31 mouse cellular contexts compared by ENCODE assay signal in genomic region chr1:37080442-37080841, GRCm38 (mm10). TPM values are rescaled to one million over a fixed set of nuclear protein-coding genes. Genes with fewer than 3 reads are reported as not detected.
"Had no signal": no experiment of that assay in that cellular context is flagged by ENCODE, and none has a peak within 500 bp of the region (broad histone marks: within the 10 kb centered on the region; RNA-seq: fewer than 3 reads in every experiment).

No protein-coding gene starts in this region.

- DNase-seq: left cerebral cortex, postnatal 4 days; liver; liver, embryonic 13.5 days; liver, postnatal 0 days; lung, adult 18-20 months; lung, adult 2 months; lung, embryonic 14.5 days; lung, postnatal 10 days; lung, postnatal 14 days; lung, postnatal 36 days; lung, postnatal 4 days; midbrain, embryonic 14.5 days had no signal

- H3K4me3 ChIP-seq: limb, embryonic 12.5 days; limb, embryonic 13.5 days; limb, embryonic 15.5 days; liver, embryonic 12.5 days; liver, embryonic 13.5 days; liver, embryonic 15.5 days; lung, embryonic 15.5 days; megakaryocyte, embryonic 14.5 days; midbrain, embryonic 10.5 days; midbrain, embryonic 12.5 days; midbrain, embryonic 13.5 days; midbrain, embryonic 15.5 days; myocyte; neural tube, embryonic 12.5 days had no signal

- H3K27me3 ChIP-seq: limb, embryonic 12.5 days; limb, embryonic 13.5 days; limb, embryonic 15.5 days; liver, embryonic 12.5 days; liver, embryonic 13.5 days; liver, embryonic 15.5 days; lung, embryonic 15.5 days; midbrain, embryonic 12.5 days; midbrain, embryonic 13.5 days; midbrain, embryonic 15.5 days; neural tube, embryonic 12.5 days had no signal

- H3K27ac ChIP-seq: limb, embryonic 12.5 days; limb, embryonic 13.5 days; limb, embryonic 15.5 days; liver, embryonic 12.5 days; liver, embryonic 13.5 days; liver, embryonic 14.5 days; liver, embryonic 15.5 days; lung, embryonic 15.5 days; macrophage; midbrain, embryonic 15.5 days; neural tube, embryonic 12.5 days had no signal

- H3K4me1 ChIP-seq: limb, embryonic 12.5 days; liver, embryonic 12.5 days; liver, embryonic 13.5 days; liver, embryonic 15.5 days; lung, embryonic 15.5 days; megakaryocyte, embryonic 14.5 days had no signal

- H3K36me3 ChIP-seq: limb, embryonic 12.5 days; limb, embryonic 13.5 days; limb, embryonic 15.5 days; liver, embryonic 12.5 days; liver, embryonic 13.5 days; liver, embryonic 15.5 days; lung, embryonic 15.5 days; midbrain, embryonic 10.5 days; midbrain, embryonic 12.5 days; midbrain, embryonic 13.5 days; midbrain, embryonic 15.5 days; neural tube, embryonic 12.5 days had no signal

- H3K9me3 ChIP-seq: limb, embryonic 12.5 days; limb, embryonic 13.5 days; limb, embryonic 15.5 days; liver, embryonic 12.5 days; liver, embryonic 13.5 days; liver, embryonic 15.5 days; lung, embryonic 15.5 days; megakaryocyte, embryonic 14.5 days; midbrain, embryonic 10.5 days; midbrain, embryonic 12.5 days; midbrain, embryonic 13.5 days; midbrain, embryonic 15.5 days; neural tube, embryonic 12.5 days had no signal

RNA-seq across cellular contexts. Expression of gene Vwa3b, which starts 54.0 kb away (rescaled TPM):
- total RNA-seq: megakaryocyte progenitor cell, adult 5-6 weeks; megakaryocyte-erythroid progenitor cell, adult 5-6 weeks; monocyte, adult 5-6 weeks had no signal
- polyA plus RNA-seq: liver, embryonic 11.5 days; liver, embryonic 12.5 days; liver, embryonic 13.5 days; liver, embryonic 14.5 days; liver, embryonic 15.5 days; lung, embryonic 14.5 days; macrophage; myocyte had no signal
